Mouse (Mus musculus) ES-Bruce4 (cell line): ENCODE measurements at regions not wholly inside any gene's neighbourhood (a gene's known extent, or its start where the extent isn't known, plus 50 kb on each side); places are given as distances from the start of the nearest gene placed in this dataset.

Source experiments
- H3K27ac ChIP-seq: 2 replicates; pipeline ENCODE4 v1.5.1; 2012; ENCODE audit warnings: low read length, inconsistent platforms; ENCODE audit not compliant: insufficient read depth
- H3K27me3 ChIP-seq: 2 replicates; pipeline ENCODE4 v1.6.1; 2012; ENCODE audit warnings: mild to moderate bottlenecking, low read length, inconsistent platforms; ENCODE audit not compliant: control insufficient read depth, poor library complexity, insufficient read depth, severe bottlenecking
- H3K36me3 ChIP-seq: 2 replicates; pipeline ENCODE4 v1.6.1; 2012; ENCODE audit warnings: inconsistent platforms, mild to moderate bottlenecking, low read length, moderate library complexity; ENCODE audit not compliant: control insufficient read depth, poor library complexity, insufficient read depth, severe bottlenecking
- H3K4me1 ChIP-seq: one replicate; pipeline ENCODE4 v1.8.1; 2011; ENCODE audit warnings: low read length; ENCODE audit not compliant: control insufficient read depth, insufficient read depth
- H3K4me3 ChIP-seq: 2 replicates; pipeline ENCODE4 v1.5.1; 2011; ENCODE audit warnings: low read depth, mild to moderate bottlenecking, low read length
- H3K9ac ChIP-seq: 2 replicates; pipeline ENCODE4 v1.6.1; 2012; ENCODE audit warnings: low read depth, mild to moderate bottlenecking, inconsistent platforms; ENCODE audit not compliant: poor library complexity, severe bottlenecking
- H3K9me3 ChIP-seq: replicated peaks from 2 replicates; pipeline ENCODE4 v1.6.1; 2012; ENCODE audit warnings: mild to moderate bottlenecking, low read length, inconsistent platforms; ENCODE audit not compliant: control insufficient read depth, poor library complexity, insufficient read depth, severe bottlenecking
- CTCF ChIP-seq: IDR thresholded peaks from one replicate; pipeline ENCODE4 v1.8.1; 2011; ENCODE audit warnings: low read depth, low read length
- EP300 ChIP-seq: IDR thresholded peaks from 2 replicates; pipeline ENCODE4 v1.6.1; 2011; ENCODE audit warnings: low read depth, low read length; ENCODE audit not compliant: insufficient read depth
- POLR2A ChIP-seq: IDR thresholded peaks from one replicate; pipeline ENCODE4 v1.8.1; 2011; ENCODE audit warnings: low read length; ENCODE audit not compliant: insufficient read depth

DNA sequence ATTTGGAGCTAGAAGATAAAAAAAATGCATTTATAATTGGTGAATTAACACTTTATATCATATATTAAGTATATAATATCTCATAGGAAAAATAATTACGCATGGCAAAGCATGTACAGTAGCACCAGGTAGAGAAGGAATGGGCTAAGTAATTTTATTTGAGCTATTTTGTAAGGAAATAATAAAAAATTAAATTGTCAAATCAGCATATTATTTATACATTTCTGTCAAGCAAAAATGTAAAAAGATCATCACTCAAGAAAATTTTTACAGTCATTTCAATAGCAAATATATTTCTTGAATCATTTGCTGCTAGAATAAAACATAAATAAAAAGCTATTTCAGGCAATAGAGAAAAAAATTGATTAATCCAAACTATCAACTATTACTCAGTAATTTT lies 1450.4 kb upstream of the Acvr2a start:
- Histone ChIP-seq H3K27me3 (no peaks in the 10 kb centered on the region), H3K9ac (no peak overlapping the region), H3K4me3 (no peak overlapping the region), H3K27ac (no peak overlapping the region), H3K36me3 (no peaks in the 10 kb centered on the region), H3K4me1 (no peaks in the 10 kb centered on the region), H3K9me3 (no peaks in the 10 kb centered on the region)
- TF ChIP-seq EP300 (no peak), CTCF (no peak), POLR2A (no peak)

- H3K27me3 ChIP-seq, result no peaks in the 10 kb centered on the region
These were observed 1445.6 kb upstream of the Acvr2a start for GRCm38 (mm10) chr2:47368296-47368695.

More at GRCm38 (mm10) chr2:47368296-47368695, 1445.6 kb upstream of the Acvr2a start:
- no peak overlapping the region for H3K27ac ChIP-seq
- H3K36me3 ChIP-seq, result no peaks in the 10 kb centered on the region
- H3K9me3 ChIP-seq, result no peaks in the 10 kb centered on the region
- no peak overlapping the region for H3K9ac ChIP-seq
- H3K4me1 ChIP-seq, result no peaks in the 10 kb centered on the region
- TF ChIP-seq EP300 (0 out of 2 replicates have a peak, but pooled peaks have one; percentile 9), CTCF (no peak)
- no peak overlapping the region for H3K4me3 ChIP-seq
